Mouse (Mus musculus): Measurements from ENCODE around the gene Trim30c.
"Not testable (repeated sequence)": the region's sequence is repeated elsewhere in the genome, so short reads cannot be mapped to it uniquely, and the experiment has no call there.

Gene Trim30c

DNA sequence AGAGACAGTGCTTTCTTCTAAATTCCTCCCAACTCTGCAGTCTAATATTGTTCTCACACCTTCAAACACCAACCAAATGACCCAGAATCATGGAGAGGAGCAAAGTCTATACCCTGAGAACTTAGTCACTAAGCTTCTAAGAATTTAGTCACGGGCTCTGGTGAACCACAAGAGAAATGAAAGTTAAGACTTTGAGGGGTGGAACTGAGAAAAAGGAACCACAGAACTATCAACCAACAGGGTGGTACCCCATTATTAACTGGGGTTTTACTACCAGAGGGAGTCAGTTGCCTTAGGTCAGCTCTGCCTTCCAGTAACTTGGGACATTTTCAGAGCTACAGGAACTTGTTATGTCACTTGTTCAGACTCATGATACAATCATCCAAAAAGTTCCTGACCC is at the start of gene Trim30c:
TSS of gene Trim30c (minus strand) at position 140 of the 400 bp plus-strand sequence.
- DNase-seq: no peak

DNA sequence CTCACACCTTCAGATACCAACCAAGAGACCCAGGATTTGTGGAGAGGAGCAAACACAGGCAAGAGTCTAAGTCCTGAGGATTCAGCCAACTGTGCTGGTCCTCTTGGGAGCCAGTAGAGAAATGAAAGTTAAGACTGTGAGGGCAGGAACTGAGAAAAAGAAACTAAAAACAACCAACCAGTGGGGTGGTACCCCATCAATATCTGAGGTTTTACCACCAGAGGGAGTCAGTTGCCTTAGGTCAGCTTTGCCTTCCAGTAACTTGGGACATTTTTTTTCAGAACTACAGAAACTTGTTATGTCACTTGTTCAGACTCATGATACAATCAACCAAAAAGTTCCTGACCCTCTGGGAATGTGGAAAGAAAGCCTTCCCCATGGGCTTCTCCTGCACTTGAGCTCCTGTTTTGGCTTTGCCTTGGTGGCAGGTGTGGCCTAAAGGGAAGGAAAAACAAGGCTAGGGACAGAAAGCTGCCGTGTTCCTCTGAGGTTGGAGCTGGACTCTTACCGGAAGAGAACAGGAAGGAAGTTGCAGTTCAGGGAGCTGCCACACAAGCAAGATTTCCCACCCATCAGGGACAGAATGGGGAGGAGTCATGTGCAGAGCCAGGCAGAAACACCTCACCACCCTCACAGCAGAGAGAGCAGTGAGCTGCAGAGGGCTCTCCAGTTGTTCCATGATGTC is 45.5 kb upstream of the Trim30c start:
- DNase-seq: peak; percentile 32

GRCm38 (mm10) chr7:104404460-104404950 is 3.9 kb upstream of the Trim30c start:
- no peak for DNase-seq

DNA sequence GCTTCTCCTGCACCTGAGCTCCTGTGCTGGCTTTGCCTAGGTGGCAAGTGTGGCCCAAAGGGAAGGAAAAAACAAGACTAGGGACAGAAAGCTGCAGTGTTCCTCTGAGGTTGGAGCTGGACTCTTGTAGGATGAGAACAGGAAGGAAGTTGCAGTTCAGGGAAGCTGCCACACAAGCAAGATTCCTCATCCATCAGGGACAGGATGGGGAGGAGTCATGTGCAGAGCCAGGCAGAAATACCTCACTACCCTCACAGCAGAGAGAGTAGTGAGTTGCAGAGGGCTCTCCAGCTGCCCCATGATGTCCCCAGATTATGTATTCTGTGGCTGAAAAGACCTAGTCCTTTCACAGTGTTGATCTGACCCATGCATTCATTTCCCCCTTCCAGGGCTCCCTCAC is 503 bp upstream of the Trim30c start:
- DNase-seq: no peak

- DNase-seq: no peak
These were observed 2.1 kb downstream of the Trim30c start for GRCm38 (mm10) chr7:104398492-104398891.

GRCm38 (mm10) chr7:104369736-104370414 is 30.8 kb downstream of the Trim30c start, which contains the start of gene Trim30b:
Gene Trim30b (minus strand): TSS chr7:104369884.
- peak; percentile 25 for DNase-seq

GRCm38 (mm10) chr7:104366339-104366738 is 34.3 kb downstream of the Trim30c start:
- no peak for DNase-seq

- DNase-seq: no peak
These were observed 47.1 kb downstream of the Trim30c start for GRCm38 (mm10) chr7:104353600-104353967.

DNA sequence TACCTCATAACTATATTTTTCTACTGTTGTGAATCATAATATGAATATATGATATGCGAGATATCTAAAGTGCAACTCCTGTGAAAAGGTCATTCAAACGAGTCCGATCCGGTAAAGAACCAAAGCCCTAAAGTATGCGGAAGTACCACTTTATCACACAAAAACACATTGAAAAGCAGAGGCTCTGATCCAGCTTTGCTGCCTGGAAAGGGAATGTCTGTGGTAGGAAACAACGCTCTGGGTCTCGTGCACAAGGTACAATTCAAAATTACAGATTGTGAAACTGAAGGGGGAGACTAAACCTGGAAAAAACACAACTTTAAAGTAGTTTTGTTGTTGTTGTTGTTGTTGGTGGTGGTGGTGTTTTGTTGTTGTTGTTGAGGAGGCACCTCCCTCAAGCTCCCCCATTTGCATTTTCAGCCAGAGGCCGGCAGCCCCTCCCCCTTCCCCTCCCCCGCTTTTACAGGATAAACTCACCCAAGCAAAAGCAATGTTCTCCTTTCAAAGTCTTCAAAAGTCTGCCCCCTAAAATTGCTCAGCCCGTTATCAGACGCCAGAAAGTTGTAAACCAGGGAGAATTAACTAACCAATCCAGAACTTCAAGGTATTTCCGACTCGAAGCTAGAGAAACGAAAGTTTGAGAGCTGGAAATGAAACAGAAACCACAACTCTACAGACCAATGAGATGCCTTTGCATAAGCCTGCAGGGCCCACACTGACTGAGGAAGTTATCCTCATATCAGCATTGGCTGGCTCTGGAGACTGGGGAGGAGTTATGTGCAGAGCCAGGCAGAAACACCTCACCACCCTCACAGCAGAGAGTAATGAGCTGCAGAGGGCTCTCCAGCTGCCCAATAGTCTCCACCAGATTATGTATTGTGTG is 47.7 kb downstream of the Trim30c start, which contains the start of gene Trim12c:
TSS of gene Trim12c (minus strand) at position 646 of the 883 bp plus-strand sequence.
- DNase-seq: peak; percentile 83

- DNase-seq: not testable (repeated sequence)
These were observed 52.6 kb downstream of the Trim30c start for GRCm38 (mm10) chr7:104348043-104348442.

- not testable (repeated sequence) for DNase-seq
These were observed 59.9 kb downstream of the Trim30c start for GRCm38 (mm10) chr7:104340744-104341143.

DNA sequence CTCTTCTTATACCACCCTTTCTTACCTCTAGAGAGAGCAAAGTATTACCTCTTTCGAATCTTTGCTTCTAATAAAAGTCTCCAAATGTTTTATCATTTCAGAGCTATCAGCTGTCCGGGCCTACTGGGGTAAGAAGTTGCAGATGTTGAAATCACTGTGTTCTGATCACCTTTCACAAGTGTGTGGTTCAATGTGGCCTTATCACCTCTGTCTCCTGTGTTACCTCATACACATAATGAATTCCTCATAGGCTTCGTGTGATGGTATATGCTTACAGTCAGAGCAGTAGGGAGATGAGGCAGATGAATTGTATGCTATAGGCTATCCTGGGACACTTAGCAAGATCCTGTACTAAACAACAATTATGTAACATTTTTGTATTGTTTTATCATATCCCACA is 65.1 kb downstream of the Trim30c start:
- DNase-seq: not testable (repeated sequence)

Data from lung, postnatal 10 days (tissue).